In genomic region chr8:64238645-64239044, GRCm38 (mm10) we compare ENCODE assay signal across 24 mouse cellular contexts. TPM values are rescaled to one million over a fixed set of nuclear protein-coding genes. Genes with fewer than 3 reads are reported as not detected.
"Had no signal": no experiment of that assay in that cellular context is flagged by ENCODE, and none has a peak within 500 bp of the region (broad histone marks: within the 10 kb centered on the region; RNA-seq: fewer than 3 reads in every experiment).

No protein-coding gene starts in this region.

- H3K9ac ChIP-seq: limb, embryonic 12.5 days; liver, embryonic 13.5 days; midbrain, embryonic 15.5 days; neural tube, embryonic 13.5 days had no signal

- H3K4me3 ChIP-seq: limb, embryonic 12.5 days; liver, embryonic 13.5 days; midbrain, embryonic 15.5 days; myocyte; neural tube, embryonic 13.5 days had no signal

- DNase-seq: kidney, adult 9 months; kidney, postnatal 14 days; kidney, postnatal 4 days; liver, embryonic 13.5 days; lung, adult 2 months; lung, postnatal 14 days; lung, postnatal 4 days; right cerebral cortex, adult 18-20 months; right cerebral cortex, postnatal 14 days; right cerebral cortex, postnatal 4 days; thymus, adult 2 months; thymus, postnatal 14 days; thymus, postnatal 4 days had no signal

- H3K36me3 ChIP-seq: limb, embryonic 12.5 days; liver, embryonic 13.5 days; midbrain, embryonic 15.5 days; neural tube, embryonic 13.5 days had no signal

- H3K4me1 ChIP-seq: limb, embryonic 12.5 days; liver, embryonic 13.5 days; midbrain, embryonic 15.5 days; neural tube, embryonic 13.5 days had no signal

- H3K27ac ChIP-seq: limb, embryonic 12.5 days; liver, embryonic 13.5 days; midbrain, embryonic 15.5 days; neural tube, embryonic 13.5 days; stomach, postnatal 0 days had no signal

- H3K9me3 ChIP-seq: limb, embryonic 12.5 days; liver, embryonic 13.5 days; midbrain, embryonic 15.5 days; neural tube, embryonic 13.5 days had no signal

- ATAC-seq: midbrain, embryonic 15.5 days had no signal

- H3K4me2 ChIP-seq: limb, embryonic 12.5 days; liver, embryonic 13.5 days; midbrain, embryonic 11.5 days; midbrain, embryonic 15.5 days; neural tube, embryonic 13.5 days had no signal

- H3K27me3 ChIP-seq: limb, embryonic 12.5 days; liver, embryonic 13.5 days; midbrain, embryonic 15.5 days; neural tube, embryonic 13.5 days had no signal

RNA-seq across cellular contexts. Expression of gene Tll1, which starts 32.6 kb away (rescaled TPM):
- total RNA-seq: megakaryocyte progenitor cell, adult 5-6 weeks; megakaryocyte-erythroid progenitor cell, adult 5-6 weeks; monocyte, adult 5-6 weeks; neutrophil, adult 5-6 weeks had no signal
- polyA plus RNA-seq: liver, adult 2 months had no signal
